Mouse (Mus musculus) heart, adult 18-20 months (tissue): Measurements from ENCODE around the gene Insr. TPM values are rescaled to one million over a fixed set of nuclear protein-coding genes. Genes with fewer than 3 reads are reported as not detected.

Experiments
- DNase-seq, 2 experiments: peaks; one replicate each; pipeline ENCODE4 v3.0.0; 2021 to 2022; ENCODE audit warnings: mixed read lengths in 1 of 2
- total RNA-seq, 2 experiments: library from RNA; stranded (reverse); gene quantifications; 2 replicates each; pipeline ENCODE4 v1.2.3; 2021

Insr gene
- total RNA-seq, 2 experiments from 2014 or later: 127 to 137 TPM

DNA sequence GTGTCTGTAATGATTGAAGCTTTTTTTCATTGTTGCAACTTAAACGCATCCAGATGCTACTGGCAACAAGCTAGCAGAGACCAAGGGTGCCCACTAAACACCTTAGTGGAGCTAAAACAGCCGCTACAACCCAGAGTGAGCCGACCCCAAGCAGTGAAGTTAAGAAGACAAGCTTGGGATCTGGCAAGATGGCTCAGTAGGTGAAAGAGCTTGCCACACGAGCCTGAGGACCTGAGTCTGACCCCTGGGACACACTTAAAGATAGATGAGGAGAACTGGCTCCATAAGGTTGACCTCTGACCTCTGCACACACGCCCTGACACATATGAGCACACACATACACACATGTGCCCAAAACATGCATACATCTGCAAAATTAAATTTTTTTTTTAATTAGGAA, 4.2 kb downstream of the Insr start:
- no peak for DNase-seq

DNA sequence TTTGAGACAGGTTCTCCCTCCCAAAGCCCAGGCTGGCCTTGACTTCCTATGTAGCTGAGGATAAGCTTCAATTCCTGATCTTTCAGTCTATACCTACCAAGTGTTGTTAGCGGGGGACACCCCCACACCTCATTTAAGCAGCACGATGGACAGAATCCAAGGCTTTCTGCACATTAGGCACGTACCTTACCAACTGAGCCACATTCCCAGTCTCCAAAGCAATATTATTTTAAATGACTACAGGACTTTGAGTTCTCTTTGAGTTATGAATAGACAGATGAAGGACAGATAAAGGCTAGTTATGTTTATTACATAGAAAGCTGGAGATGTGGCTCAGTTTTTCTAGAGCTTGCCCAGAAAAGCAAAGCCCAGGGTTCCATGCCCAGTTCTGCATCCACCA, 5.6 kb downstream of the Insr start:
- DNase-seq: no peak

DNA sequence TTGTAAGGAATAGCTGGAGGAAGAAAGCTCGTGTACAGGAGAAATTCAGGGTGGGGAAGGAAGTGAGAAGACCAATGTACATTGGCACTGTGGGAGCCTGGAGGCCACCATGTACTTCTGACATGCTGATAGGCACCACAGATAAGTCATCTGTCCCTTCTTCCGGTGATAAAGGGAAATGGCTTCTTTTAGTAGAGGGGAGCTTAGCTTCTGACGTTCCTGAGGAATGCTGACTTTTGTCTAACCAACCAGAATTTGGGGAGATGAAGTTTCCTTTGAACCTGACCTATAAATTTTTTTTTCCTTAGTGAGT, 12.0 kb downstream of the Insr start:
- DNase-seq: no peak

DNA sequence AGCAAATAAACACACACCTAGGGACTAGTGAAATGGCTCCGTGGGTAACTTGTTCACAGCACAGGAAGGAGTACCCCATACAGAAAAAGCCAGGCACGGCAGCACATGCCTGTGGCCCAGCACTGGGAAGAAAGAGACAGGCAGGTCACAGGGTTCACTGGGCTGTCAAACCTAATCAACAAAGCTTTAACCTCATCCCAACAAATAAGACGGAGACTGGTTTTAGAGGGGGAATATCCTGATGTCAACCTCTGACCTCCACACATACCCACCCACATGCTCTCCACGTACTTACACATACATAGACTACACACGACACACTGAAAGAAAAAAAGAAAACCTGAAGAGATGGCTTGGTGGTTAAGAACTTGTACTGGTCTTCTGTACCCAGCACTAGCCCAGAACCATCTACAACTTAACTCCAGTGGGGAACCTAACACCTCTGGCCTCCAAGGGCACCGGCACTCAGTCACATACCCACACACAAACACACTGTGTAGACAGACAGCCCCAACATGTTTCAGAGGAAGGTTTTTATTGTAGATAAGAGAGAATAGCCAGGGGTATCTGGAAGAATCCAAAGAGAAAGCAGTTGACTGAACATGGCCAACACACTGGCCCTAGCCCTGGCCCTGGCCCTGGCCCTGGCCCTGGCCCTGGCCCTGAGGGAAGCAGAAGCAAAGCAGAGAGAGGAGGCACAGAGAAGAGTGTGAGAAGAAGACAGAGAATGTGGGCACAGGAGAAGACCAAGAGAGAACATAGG, 12.6 kb downstream of the Insr start:
- no peak for DNase-seq

DNA sequence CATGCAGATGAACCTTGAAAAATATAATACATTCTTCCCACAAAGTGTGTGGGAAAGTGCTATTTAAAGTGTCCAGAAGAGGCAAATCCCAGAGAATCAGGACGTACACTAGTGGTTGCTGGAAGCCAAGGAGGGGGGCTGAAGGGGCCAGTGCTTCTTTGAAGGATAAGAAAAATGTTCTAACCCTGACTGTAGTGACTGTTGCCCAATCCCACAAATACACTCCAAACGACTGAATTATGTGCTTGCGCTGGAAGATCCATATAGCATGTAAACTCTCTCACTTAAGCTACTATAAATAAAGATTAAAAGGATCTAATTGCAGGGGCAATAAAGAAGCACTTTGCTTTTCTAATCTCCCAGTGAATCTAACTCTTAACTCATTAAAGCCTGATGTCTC, 14.2 kb downstream of the Insr start:
- no peak for DNase-seq

DNA sequence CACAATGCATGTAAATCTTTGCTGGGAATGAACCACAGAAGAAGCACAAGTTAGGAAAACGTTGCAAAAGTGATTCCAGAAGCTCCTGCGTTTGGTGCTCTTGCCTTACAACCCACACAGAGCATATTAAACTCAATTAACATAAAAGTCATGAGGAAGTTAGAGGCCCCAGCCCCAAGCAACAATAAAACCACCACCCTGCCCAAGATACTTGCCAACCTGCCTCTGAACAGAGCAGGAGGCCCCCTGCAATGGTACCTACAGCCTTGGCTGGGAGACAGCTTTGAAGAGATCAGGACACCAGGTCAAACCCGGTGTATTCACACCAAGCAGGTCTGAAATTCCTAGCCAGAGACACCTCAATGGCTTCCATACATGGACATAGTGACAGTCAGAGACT, 16.6 kb downstream of the Insr start:
- no peak for DNase-seq

DNA sequence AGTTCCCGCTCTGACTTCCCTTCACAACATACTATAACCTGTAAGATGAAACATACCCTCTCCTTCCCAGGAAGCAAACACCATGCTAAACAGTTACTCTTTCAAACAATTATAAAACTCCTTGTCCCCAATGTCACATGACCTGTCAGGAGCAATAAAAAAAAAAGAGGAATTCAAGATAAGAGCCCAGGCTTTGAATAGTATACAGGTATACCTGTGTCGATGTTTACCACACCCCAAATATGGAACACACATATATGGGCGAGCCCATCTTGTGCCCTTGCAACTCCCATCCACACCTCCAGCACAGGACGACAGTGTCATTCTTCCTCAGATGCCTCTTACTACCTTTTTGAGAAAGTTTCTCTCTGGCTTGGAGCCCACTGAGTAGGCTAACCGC, 18.3 kb downstream of the Insr start:
- no peak for DNase-seq

DNA sequence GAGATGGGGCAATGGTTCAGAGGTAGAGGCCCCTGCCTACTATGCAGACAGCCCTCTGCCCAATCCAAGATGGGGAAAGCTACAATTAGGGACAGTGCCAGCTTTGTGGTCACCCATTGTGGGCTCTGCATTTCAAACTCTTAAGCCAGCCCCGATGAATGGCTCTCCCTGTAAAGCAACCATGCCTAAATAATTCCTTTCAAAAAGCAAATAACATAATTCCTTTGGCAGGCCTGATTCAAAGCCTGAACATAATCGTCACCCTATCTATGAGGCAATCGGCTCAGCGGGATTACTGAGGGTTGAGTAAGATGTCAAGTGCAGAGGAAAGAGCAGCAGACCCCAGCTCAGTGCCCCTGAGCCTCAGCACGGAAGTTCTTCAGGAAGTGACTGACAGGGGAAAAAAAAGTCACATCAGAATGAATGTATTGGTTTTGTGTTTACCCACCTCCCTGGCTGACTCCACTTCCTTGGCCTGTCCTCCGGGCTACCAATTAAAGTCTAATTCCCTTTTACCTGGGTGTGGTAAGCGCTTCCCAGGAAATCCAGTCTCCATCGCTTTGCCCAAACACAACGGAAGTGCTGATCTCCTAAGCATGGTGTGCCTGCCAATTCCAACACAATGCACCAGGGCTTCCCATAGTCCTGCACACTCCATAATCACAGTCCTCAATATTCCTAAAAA, 19.1 kb downstream of the Insr start:
- no peak for DNase-seq

DNA sequence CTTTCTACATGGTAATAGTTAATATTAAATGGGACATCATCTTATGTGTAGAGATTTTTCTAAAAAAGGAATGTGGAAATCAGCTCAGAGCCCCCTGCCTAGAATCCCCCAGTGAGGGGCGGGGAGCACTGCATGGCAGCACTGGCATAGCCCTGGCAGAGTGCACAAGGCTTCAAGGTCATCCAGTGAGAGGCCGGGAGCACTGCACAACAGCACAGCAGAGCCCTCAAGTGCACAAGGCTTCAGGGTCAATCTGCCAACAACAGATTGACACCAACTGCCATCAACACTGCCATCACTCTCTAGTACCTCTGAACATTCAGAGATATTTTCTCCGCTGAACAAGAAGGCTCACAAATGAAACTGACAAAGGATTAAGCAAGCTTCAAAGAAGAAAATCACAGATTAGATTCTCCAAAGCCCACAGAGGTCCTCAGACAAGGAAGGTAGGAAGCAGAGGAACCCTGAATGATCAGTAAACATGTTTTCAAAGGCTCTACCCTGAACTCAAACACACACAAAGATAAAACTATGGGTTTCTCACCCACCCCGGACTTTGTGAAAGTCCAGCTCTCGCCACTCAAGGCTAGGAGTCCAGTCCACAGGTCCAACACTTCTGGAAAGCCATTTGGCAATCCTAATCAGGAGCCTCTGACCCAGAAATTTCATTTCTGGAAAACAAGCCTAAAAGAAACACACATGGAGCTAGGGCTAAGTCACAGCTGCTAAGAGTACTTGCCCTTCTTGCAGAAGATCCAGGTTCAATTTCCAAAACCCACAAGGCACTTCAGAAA, 23.1 kb downstream of the Insr start:
- DNase-seq: peak in 1 of 2 experiments; percentile 41

DNA sequence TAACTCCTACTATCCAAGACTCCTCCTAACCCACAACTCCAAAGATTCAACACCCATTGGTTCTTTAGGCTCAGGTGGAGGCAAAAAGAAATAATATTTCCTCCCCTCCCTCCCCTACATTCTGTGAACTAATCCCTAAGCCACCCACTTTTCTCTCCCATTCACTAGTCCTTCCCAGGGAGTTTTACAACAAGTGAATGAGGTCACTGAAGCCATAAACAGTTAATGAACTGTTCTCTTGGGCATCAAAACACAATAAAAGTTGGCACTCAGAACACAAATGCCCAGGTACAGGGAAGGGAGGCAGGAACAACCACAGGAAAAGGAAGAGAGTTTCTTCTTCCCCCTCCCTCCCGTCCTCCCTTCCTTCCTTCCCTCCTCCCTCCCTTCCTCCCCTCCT, 24.1 kb downstream of the Insr start:
- DNase-seq: no peak

DNA sequence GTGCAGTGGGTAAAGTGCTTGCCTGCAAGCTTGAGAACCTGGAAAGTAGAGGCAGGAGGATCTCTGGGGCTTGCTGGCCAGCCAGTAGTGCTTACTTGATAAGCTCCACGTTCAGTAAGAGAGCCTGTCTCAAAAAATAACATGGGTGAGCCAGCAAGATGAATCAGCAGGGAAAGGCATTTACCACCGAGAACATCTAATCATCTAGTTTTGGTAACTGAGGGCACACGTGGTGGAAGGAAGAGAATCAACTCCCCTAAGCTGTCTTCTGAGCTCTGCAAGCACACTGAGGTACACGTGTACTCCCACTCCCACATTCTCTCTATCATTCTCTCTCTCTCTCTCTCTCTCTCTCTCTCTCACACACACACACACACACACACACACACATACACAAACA, 26.2 kb downstream of the Insr start:
- DNase-seq: peak in 1 of 2 experiments; percentile 48

DNA sequence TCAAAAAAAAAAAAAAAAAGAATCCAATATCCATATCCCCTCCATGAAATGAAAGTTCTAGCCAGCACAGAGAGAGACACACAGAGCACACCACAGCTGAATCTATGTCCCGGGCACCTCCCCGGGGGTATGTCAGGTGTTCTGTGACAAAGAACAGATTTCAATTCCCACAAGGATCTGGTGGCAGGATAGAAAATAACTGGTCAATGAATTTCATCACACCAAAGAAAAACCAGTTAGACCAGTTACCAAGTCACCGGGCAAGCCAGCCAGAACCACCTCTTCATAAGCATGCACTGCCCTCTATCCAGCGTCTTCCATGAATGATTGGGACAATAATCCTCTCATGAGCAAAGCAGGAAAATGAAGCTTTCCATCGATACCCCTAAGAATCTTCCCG, 26.8 kb downstream of the Insr start:
- DNase-seq: no peak

DNA sequence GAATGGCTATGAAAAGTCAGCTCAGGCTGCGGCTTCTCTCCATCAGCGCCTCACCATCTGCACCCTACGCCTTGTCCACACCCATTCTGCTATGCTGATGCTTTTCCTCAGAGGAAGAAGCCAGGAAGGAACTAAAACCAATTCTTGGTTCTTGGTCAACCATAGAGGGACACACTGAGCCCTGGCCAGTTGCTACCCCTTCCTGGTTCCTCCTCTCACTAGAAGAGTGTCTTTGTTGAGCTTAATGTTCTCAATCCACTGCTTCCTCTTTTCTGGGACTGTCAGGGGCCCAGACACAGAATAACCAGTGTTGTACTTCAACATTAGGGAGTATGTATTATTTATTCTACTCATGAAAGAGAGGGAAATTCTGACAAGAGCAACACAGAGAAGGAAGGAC, 28.3 kb downstream of the Insr start:
- peak in 1 of 2 experiments; percentile 70 for DNase-seq

DNA sequence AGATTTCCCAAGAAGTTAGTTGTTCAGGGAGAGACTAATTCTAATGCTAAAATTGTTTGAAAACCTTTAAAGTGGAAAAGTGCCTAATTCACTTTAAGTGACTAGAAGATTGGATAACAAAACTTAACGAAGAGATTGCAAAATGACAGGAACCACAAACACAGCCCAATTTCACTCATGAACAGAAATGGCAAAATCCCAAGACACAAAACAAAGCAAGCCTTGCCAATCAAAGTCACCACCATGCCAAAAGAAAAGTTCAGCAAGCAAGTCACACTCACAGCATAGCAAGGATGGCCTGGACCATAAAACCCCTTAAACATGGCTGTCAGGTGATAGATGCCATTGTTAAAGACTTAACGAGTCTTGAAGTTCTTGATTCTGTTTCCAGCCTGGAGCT, 29.5 kb downstream of the Insr start:
- DNase-seq: no peak

DNA sequence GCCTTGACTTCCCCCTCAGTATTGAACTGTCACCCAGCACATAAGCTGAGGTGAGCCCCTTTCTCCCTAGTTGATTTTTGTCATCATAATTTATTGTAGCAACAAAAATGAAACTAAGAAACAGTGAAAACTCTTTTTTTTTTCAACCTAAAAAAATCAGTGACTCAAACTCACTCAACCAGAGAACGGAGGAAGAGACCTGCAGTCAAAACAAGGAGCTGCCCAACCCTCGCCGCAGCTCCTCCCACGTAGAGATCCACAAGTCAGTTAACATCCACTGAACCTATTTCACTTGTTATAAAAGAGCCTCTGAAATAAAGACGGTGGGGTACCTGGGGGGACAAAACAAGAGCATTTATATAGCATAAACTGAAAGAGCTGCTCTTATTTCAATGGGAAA, 30.7 kb downstream of the Insr start:
- no peak for DNase-seq

DNA sequence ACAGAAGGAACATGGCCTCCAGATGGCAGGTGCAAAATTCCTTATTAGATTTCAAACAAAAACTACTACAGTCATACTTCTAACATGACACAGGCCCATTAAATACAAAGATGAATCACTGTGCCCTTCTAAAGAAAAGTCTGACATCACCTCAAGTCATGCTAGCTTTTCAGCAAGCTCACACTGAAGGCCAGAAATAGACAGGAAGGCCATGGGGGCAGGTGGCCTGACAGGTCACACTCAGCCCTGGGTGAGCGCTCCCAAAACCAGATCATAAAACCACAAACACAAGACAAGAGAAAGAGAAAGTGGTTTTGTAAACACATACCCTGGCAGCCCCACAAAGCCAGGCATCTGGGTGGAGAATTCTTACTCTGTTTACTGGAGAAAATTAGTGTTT, 32.3 kb downstream of the Insr start:
- DNase-seq: peak in 1 of 2 experiments; percentile 55

DNA sequence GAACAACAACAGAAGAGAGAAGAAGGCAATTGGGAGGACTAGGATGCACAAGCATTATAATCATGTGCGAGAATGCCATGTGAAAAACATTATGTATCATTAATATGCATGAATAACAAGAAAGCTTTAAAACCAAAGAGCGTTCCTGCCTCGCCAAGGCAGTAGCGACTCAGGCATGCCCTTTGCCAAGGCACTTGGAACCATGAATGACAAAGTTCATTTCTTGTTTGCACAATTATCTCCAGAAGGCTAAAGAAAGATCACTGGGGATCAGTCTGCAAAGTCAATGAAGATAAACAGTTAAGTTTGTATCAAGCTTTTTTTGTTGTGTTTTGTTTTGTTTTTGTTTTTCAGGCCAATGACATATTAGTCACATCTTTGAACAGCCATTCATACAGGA, 36.2 kb downstream of the Insr start:
- DNase-seq: no peak

DNA sequence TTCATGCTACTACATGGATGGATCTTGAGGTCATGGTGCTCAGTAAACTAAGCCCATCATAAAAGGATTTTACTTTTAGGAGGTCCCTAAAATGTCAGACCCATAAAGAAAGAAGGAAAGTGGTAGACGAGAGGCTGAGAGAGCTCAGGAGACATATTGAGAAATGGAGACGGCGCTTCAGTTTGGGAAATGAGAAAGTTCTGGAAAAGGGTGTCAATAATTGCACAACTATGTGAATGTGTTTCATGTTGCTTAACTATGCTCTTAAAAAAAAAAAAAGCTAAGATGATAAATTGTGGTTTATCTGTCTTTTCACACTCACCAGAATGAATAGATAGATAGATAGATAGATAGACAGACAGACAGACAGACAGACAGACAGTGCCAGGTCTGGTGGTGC, 38.7 kb downstream of the Insr start:
- no peak for DNase-seq

DNA sequence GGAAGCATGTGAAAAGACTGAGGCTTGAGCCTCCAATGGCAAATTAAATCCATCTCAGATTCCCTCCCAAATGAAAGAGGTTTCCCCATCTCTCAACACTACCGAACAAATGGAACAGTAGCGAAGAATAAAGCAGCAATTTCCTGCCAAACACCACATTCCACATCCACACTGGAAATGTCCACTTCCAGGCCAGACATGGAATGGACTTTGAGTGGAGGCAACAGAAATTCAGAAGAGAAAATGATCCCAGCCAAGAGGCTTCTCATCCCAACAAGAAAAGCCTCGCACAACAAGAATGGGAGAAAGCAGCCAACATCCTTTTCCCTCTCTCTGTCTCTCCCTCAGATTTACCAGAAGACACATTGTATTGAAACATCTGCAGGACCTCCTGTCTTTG, 39.8 kb downstream of the Insr start:
- DNase-seq: peak in 1 of 2 experiments; percentile 44

DNA sequence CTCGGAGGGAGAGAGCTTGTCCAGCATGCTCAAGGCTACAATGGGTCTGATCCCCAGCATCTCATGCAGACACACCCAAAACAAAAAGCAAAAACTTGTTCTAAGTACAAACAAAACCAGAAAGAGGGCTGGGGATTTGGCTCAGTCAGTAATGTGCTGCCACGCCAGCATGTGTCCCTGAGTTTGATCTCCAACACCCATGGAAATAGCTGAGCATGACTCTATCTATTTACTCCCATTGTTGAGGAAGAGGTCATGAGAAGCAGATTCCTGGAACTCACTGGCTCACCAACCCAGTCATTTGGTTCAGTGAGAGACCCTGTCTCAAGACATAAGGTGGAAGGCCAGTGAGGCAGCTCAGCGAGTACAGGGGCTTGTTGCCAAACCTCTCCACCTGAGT, 40.6 kb downstream of the Insr start:
- no peak for DNase-seq

DNA sequence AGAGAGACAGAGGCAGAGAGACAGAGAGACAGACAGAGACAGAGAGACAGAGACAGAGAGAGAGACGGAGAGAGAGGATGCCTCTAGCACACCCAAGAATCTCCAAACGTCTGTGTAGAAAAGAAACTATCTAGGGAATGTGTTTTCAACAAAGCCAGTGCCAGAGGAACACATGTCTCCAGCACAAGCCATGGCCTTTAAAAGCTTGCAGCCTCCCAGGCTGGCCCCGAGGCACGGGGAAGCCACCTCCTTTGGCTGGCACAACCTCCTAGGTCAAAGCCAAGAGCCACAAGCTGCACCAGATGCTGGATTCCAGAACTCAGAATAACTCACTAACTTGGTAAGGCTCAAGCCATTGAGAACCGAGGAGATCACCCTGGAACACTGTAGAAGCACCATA, 42.1 kb downstream of the Insr start:
- peak; percentile 76 to 84 for DNase-seq

DNA sequence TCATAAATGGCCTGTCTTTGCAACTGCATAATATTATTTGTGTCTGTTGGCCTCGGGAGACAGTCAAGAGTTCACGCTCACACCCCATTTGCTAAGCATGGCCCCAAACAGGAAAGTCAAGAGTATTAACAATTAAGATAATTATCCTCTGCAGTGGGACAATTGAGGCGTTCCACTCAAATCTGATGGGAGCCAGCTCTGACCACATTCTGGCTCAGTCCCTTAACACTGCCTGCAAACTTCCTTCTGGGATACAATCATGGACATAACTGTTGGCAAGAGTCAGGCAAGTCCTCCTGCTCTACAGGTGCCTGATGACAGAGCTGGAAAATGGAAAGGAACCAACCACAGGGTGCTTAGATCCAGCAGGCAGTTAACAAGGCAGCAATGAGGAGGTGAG, 43.1 kb downstream of the Insr start:
- DNase-seq: peak in 1 of 2 experiments; percentile 56

DNA sequence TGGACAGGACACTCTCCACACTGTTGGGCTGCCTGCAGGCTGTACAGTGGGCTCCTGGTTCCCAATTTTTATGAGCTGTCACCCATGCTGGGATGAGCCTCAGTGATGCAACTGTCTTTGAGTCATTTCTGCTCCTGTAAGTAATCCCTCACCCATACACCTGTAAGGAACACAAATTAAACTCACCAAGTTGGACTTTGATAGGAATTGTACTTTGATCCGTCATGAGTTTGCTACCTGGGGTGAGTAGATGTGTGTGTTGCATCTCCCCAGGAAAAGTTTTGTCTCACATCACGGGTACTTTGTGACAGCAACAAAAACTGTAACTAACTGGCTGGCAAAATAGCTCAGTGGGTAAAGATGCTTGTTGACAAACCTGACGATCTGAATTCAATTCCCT, 44.8 kb downstream of the Insr start:
- DNase-seq: no peak
